Mouse (Mus musculus): ENCODE data around the gene AC109138.7.
A peak's percentile ranks its signal among the peaks of the same experiment; 100 is the strongest.

Gene AC109138.7

DNA sequence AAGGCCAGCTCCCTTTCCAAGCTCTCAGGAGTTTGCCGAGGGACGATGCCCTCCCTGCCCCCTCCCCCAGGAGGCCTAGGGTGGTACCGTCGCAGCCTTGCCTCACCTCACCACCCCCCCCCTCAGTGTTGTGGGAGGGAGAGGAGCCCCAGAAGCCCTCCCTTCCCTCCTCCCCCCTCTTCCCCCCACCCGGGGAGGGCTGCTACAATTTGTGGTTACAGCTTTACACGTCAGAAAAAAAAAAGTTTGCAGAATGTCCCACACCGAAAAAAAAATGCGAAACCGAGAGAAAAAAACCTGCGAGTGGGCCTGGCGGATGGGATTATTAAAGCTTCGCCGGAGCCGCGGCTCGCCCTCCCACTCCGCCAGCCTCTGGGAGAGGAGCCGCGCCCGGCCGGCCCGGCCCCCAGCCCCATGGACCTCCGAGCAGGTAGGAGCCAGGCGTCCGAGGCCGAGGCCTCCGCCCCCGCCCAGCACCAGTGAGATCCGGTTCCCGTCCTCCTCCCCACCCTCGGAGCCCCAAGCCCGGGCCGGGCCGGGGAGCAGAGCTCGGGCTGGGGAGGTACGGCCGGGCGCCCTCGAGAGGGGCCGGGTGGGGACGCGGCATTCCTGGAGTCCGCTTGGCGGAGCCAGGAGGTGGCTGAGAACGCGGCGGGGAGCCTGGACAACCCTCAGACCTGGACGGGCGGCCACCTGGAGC is at the start of gene AC109138.7, which contains the start of gene Clcf1:
Gene AC109138.7 (plus strand): TSS at position 287 of the 700 bp plus-strand sequence.
Gene Clcf1 (plus strand): TSS at position 168 of the 700 bp plus-strand sequence.
- DNase-seq (ENCODE audit: extremely low read depth, insufficient read length, low spot score): peak; percentile 86

DNA sequence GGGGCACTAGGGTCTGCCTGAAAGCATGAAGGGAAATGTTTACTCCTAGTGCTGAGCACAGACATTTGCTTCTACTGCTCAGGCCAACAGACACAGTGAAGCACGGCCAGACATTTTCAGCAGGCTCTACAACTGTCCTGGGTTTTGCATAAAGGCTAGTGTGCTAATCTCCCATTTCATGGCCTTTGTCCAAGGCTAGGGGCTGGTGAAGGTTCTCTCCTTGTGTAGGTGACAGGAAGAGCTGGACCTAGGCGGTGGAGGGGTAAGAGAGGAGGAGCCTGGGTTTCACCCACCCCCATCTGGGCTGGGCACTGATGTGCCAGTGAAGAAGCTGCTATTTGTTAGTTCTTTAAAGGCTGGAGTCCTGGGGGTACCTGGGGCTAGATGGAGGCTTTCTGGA is 49.4 kb upstream of the AC109138.7 start:
- DNase-seq (ENCODE audit: extremely low read depth, insufficient read length, low spot score): no peak

DNA sequence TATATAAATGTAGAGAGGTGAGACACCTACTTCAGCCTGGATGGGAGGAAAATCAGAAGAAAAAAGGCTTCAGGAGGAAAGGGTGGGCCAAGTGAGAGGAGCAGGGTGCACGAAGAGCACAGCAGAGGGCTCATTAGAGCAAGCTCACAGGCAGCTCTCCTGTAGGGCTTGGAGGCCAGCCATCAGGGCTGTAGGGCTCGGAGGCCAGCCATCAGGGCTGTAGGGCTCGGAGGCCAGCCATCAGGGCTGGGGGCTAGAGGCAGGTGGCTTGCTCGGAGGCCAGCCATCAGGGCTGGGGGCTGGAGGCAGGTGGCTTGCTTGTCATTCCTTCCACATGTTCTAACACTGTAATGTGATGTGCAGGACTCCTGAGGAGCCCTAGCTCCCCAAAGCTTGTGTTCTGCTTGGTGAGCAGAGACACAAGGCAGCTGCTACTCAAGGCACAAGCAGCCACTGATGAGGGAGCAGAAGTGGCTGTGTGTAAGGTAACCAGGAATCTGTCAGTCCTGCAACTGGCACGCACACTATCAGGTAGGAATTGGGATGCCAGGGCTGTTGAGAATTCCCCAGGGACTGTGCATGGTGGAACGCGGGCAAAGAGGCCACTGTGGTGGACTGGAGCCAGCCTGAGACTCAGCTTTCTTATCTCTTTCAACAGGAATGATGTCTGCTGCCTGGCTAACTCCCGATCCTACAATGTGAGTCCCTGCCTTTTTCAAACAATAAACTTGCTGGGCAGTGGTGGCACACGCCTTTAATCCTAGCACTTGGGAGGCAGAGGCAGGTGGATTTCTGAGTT is 47.3 kb upstream of the AC109138.7 start:
- DNase-seq (ENCODE audit: extremely low read depth, insufficient read length, low spot score): no peak

DNA sequence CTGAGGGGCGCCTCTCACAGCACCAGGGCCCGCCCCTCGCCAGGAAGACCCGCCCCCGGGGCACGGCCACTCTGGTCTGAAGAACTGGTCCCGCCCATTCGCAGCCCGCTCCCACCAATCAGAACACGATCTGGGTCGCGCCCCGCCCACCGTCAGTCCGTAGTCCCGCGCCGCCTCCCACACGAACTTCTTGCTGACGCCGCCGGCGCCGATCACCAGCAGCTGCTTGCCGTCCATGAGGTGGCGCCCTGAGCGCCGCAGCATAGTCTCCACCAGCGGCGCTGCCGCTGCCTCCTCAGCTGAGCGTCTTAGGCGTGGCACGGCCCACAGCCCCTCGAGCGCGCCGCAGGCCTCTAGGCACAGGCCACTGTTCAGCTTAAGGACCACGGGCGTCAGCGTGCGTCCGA is 44.8 kb upstream of the AC109138.7 start:
- DNase-seq (ENCODE audit: extremely low read depth, insufficient read length, low spot score): peak; percentile 99

DNA sequence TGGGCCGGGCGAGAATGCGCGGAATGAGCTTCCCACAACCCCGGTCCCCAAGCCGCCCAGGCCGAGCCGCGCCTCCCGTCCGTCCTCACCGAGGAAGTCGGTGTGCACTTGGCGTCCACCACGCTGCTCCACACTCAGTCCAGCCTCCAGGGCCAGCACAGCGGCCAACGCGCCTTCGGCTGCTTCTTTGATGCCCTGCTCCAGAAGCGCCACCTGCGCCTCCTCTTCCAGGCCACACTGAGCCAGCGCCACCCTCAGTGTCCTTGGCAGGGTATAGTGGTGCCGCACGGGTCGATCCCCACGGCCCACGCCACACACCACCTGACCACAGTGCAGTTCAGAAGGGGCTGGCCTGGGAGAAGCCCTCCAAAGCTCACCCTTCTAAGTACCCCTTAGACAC is 44.3 kb upstream of the AC109138.7 start:
- DNase-seq (ENCODE audit: extremely low read depth, insufficient read length, low spot score): no peak

DNA sequence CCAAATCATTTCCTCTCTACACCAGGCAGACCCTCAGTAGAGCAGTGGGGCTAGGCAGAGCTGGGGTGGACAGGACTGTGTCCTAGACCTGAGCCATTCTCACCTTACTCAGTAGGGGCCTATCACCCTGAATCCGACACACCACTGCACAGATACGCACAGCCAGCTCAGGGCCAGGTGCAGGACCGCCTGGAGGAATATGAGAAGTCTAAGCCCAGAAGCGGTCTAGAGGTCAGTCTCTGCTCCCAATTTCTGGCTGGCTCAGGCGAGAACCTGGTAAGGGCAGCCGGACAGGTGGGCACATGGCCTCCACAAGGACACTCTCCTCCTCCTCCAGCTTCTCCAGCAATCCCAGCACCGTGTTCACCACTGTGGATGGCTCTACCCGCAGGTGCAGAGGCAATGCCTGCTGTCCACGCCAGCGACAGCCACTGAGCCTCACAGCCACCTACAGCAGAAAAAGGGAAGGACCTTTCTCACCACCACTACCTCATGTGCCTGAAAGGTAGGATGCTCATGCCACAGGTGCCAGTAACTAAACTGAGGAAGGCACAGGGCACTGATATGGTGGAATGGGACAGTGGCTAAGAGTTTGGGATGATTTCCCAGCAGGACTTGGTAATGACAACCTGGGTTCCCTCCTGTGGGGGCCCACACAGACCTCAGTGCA is 43.3 kb upstream of the AC109138.7 start:
- no peak for DNase-seq (ENCODE audit: extremely low read depth, insufficient read length, low spot score)

DNA sequence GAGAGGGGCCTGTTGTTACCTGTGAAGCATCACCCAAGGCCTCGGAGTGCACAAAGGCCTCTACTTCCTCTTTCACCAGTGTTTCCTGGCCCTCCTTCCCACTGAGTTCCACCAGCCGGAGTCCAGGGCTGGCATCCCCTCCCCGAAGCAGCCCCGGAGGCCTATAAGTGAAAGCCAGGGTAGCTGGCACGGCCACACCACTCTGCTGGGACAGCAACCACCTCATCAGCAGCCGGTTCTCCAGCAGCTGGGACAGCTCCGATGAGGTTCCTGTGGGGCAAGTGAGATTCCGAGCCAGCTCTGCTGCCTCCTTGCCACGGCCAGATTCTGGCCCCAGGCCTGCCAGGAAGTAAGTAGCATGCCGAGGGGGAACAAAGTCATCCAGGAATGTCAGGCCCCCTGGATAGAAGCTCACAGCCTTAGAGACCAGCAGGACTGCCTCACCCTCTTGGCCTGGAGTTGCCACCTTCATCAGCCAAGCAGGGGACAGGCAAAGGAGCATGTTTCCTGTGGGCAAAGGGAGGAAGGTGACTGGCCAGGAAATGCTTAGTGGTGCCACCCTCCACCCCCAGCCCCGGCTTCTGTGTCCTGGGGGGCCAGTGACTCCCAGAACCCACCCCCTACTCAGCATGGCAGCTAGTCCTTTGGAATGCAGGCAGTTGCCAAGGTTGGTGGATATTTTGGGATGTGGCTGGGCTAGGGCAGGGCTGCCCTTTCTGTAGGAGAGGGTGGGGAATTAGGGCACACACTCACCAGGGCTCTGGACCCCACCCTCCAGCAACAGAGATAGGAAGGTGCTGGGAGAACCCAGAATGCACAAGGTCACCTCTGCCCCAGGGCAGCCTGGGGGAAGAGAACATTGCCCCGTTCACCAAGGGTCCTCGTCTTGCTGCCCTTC is 42.5 kb upstream of the AC109138.7 start:
- peak; percentile 73 for DNase-seq (ENCODE audit: extremely low read depth, insufficient read length, low spot score)

DNA sequence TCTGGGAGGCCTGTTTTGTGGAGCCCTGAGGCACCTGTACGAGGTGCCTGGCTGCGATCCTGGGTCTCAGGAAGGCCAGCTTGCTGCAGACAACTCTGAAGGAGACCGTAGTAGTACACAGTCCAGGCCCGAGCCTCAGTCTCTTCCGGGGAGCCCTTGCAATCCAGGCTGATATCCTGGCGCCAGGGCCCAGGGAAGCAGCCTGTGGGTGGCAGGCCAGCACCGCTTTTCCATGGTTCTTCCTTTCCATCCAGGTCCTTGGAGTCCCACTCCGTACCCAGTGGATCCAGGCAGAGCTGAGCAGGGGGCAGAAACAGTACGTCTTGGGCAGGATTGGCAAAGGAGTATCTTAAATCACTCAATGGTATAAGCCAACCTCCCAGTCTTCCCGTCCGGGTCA is 41.2 kb upstream of the AC109138.7 start:
- DNase-seq (ENCODE audit: extremely low read depth, insufficient read length, low spot score): no peak

DNA sequence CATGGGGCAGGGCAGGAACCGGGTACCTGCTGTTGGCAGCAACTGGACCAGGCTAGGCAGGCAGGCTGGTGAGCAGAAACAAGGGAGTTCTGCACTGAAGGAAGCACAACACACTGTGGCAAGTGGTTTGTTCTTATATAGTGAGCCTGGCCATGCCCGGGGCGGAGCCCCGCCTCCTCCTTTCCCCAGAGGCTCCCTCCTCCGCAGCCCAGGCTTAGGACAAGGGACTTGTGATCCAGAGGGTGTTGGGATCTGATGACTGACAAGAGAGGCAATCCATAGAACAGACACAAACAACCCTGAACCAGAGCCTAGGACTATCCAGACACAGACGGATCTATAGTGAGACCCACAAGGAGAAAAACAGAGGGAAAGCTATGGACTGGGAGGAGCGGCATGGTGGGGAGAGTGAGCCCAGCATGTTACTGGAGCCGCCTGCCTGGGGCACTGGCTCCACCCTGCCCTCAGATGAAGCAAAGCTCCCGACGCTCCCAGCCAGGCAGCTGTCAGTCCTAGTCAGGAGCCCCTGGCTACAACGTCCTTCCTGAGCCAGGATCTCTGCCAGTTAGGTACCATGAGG is 38.7 kb upstream of the AC109138.7 start, which contains the start of gene Carns1:
Gene Carns1 (minus strand): TSS at position 112 of the 580 bp plus-strand sequence.
- peak; percentile 80 for DNase-seq (ENCODE audit: extremely low read depth, insufficient read length, low spot score)

DNA sequence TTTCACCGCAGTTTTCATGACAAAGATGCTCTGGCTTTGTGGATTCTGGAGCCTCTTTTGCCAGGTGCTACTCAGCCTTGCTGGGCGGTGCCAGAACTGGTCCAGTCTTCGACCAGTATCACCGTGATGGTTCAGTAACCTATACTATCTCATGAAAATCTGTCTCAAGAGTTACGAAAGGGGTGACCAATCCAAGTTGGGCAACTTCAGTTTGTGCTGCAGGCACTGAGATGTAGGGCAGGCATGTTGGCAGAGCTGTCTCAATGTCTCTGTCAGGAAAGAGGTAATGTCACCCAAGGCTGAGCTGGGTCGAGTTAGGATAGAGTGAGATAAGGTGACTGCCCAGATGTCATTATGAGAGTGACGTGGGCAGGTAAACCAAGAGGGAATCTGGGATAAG is 33.7 kb upstream of the AC109138.7 start:
- DNase-seq (ENCODE audit: extremely low read depth, insufficient read length, low spot score): no peak

DNA sequence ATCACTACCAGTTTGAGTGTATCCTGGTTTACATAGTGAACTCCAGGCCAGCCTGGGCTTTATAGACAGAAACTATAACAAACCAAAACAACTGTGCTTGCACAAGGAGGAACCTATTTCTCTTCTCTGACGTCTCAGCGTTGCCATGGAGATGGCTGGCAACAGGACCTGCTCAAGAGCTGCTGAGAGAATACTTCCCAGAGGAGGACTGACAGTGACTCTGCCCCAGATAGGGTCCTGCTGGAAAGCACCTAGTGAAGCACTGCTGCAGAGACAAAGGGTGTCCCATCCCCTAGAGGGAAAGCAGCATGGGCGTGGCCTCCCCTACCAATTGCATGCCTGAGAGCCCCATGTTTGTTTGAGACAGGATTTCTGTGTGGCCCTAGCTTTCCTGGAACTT is 32.3 kb upstream of the AC109138.7 start:
- no peak for DNase-seq (ENCODE audit: extremely low read depth, insufficient read length, low spot score)

DNA sequence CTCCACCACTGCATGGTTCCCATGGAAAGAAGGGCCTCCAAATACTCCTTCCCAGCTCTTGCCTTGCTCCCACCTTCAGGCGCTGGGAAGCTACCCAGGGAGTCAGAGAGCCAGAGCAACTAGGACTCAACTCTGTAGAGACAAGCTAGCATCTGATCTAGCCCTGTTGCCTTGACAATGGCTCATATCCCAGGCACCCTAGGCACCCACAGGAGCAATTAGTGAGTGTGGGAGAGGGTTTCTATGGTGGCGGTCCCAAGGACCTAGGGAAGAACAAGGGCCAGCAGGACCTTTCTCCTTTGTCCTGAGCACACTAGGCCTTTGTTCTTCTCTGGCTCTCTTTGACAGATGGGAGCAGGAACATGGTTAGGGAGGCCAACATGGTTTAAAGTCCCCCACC is 30.5 kb upstream of the AC109138.7 start:
- DNase-seq (ENCODE audit: extremely low read depth, insufficient read length, low spot score): no peak

DNA sequence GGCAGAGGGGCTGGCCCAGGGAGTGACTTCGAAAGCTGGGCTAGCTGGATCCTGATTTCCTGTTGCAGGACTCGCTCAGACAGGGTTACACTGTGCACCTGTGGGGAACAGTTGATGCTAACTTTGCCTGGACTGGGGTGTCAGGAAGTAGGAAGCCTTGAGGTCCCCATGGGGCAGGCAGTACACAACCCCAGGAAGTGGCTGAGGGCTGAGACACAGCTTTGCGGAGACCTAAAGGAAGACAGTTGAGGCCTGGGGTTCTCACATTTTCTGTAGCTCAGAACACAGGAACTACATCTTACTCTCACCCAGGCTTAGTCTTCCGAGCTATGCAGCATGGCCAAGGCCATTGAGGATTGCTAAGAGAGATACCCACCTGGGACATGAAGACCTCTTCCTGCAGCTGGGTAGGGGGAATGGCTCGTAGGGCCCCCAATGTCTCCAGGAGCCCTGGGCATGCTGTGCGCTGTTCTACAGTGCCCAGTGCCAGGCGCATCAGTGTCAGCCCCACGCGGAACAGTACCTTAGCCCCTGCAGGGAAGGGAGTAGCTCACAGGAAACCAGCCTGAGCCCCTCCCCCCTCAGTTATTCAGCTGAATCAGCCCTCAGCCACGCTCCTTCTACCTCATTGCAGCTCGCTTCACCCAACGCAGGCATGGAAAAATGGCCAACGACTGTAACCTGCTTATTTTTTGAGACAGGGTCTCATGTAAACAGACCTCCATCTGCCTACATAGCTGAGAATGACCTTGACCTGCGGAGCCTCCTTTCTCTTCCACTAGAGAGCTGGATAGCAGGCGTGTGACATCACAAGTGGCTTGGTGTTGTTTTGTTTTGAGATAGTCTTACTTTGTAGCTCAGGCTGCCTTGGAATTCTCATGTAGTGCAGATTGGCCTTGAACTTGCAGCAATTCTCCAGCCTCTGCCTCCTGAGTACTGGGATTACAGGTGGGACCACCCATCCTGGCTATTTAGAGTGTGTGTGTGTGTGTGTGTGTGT is 28.9 kb upstream of the AC109138.7 start:
- no peak for DNase-seq (ENCODE audit: extremely low read depth, insufficient read length, low spot score)

DNA sequence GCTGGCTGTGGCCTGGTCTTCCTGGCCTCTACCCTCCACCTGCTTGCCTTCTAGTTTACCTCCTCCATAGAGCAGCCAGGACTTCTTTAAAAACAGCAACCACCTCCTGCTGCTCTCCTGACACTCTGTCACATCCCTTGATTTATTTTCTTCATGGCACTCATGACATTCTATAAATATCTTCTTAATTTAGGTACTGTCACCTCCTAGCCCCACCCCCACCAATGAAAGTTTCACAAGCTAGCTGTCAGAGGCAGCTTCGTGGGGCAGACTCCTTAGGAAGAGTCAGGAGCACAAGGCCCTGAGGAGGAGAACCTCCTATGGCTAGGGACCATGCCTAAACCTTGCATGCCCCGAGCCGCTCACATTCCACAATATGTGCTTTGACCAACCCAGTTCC is 26.9 kb upstream of the AC109138.7 start:
- DNase-seq (ENCODE audit: extremely low read depth, insufficient read length, low spot score): no peak

DNA sequence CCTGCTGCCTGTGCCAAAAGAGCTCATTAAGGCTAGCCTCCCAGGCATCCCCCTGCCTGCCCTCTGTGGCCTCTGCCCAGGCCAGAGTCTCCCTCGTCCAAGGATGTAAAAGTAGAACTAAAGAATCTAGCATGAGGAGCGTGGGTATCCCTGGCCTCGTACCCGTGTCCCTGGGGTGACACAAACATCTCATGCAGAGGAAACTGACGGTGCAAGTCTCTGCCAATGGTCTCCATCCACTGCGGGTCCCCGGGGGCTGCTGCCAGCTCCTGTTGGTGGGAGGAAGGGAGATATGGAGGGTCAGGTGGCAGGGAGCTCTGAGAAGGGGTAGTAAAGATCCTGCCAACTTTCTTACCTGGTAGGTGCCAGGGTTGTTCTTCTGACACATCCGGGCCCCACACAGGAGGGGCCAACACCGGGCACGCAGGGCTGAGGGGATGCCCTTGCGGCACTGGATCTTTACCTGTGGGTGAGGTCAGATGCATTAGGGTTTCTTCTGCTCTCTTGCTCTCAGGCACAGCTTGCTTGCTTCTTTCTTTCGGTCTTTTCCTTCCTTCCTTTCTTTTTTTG is 25.0 kb upstream of the AC109138.7 start:
- DNase-seq (ENCODE audit: extremely low read depth, insufficient read length, low spot score): no peak

DNA sequence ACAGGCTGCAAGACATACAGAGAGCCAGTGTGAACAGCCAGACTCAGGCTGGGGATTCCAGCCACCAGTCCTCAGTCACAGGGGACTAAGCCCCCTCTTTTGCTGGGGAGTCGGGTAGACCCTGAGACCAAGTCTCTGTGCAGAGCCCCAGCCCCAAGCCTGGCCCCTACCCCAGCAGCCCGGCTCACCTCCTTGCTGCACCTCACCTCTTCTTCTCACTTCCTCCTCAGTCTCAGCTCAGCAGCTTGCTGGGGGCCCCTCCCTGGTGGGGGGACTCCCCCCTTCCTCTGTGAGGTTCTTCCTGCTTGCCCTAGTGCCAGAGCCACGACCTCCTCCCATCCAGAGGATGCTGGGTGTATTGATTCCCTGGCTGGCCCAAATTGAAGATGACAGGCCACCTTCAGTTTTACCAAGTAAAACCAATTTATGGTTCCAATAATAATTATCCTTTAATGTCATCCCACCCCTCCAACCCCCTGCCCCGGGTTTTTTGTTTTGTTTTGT is 23.3 kb upstream of the AC109138.7 start, which contains the start of gene Tbc1d10c:
Gene Tbc1d10c (minus strand): TSS at position 454 of the 504 bp plus-strand sequence.
- no peak for DNase-seq (ENCODE audit: extremely low read depth, insufficient read length, low spot score)

DNA sequence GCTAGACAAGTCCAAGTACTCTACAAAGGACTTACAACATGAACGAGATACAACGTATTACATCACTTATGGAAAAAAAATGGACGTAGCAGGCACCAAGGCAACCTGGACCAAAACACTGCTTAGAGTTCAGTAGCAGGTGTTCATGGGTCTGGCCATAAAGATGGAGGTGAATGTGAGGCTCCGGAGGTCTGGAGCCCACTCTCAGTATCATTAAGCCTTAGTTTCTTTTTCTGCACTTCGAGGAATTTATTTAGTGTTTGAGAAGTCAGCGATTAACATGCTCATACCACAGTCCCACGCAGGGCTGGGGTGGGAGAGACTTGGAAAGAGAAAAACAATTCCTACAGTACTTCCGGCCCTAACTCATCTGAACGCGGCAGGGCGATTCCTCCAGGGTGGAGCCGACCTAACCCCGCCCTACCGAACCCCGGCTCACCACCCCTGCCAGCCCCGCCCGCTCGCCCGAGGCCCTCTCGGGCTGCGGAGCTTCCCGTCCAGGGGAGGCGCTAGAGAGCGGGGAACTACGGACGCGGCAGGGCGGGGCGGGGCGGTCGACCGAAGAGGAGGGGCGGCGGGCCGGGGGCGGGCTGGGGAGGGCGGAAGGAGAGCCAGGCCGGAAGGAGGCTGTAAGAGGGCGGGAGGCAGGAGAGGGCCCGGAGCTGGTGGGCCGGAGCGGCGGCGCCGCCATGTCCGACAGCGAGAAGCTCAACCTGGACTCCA is 22.5 kb upstream of the AC109138.7 start, which contains the start of gene Ppp1ca:
Gene Ppp1ca (plus strand): TSS at position 538 of the 723 bp plus-strand sequence.
- peak; percentile 89 for DNase-seq (ENCODE audit: extremely low read depth, insufficient read length, low spot score)
